Mouse (Mus musculus): ENCODE data around the gene Hist3h2a. TPM values are rescaled to one million over a fixed set of nuclear protein-coding genes. Genes with fewer than 3 reads are reported as not detected.
A peak's percentile ranks its signal among the peaks of the same experiment; 100 is the strongest.

Gene Hist3h2a
- polyA plus RNA-seq, 1 experiment from 2014 or later: 34.3 TPM

DNA sequence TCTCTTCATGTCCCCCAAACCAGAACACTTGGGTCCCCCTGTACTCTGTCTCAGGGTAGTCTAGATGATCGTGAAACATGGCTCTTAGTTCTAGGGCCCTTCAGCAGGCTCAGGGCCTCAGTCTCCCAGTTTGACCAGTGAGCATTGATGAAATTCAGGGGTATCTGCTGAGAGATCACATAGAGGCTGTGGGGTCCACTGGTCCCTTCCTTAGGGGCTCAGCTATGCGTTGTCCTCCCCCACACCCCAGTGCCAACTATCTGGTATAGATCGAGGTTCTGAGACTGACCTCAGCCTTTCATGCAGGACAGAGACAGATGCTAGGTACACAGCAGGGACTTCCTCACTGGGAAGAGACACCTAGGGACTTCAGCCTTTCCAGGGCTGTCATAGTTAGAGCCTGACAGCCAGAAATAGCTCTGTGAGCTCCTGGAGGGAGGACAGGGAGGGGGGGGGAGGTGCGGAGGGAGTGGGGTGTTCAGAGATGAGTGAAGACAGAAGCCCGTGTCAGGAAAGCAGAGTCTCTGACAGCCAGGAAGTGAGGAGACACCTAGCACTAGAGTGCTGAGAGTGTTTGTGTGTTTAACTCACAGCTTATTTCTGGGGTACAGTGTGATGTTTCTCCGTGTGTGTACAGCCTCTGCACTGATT, 29.3 kb downstream of the Hist3h2a start:
- H3K4me1 ChIP-seq: peaks cover 25% of the 10 kb centered on the region
- no peak overlapping the region for H3K4me3 ChIP-seq
- H3K27me3 ChIP-seq: no peaks in the 10 kb centered on the region
- no peak for ATAC-seq (ENCODE audit: insufficient number of reproducible peaks, insufficient read depth, low FRiP score, low TSS enrichment, low read depth)
- no peak overlapping the region for H3K9ac ChIP-seq
- peaks cover 66% of the 10 kb centered on the region for H3K36me3 ChIP-seq
- no peaks in the 10 kb centered on the region for H3K9me3 ChIP-seq
- 88% methylated on average over 6 of the region's 6 CpGs for WGBS
- no peak overlapping the region for H3K4me2 ChIP-seq
- H3K27ac ChIP-seq: no peak overlapping the region

DNA sequence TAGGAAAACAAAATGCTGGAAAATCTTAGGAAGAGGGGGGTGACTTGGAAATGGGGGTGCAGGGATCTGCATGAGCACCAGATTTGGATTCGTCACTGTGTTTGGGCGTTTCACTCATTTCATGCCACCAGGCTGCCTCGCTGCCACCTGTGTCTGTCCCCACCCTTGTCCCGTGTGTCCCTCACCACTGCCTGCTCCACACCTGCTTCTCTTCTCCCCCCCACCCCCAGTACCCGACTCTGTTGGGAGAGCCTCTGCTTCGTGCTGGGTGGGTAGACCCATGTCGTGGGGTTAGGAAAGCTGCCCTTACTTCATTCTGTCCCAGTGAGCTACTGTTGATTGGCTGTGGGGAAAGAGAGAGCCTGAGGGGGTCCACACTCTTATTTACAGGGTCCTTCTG, 30.2 kb downstream of the Hist3h2a start:
- WGBS: 93% methylated on average over 7 of the region's 7 CpGs
- no peak overlapping the region for H3K4me2 ChIP-seq

DNA sequence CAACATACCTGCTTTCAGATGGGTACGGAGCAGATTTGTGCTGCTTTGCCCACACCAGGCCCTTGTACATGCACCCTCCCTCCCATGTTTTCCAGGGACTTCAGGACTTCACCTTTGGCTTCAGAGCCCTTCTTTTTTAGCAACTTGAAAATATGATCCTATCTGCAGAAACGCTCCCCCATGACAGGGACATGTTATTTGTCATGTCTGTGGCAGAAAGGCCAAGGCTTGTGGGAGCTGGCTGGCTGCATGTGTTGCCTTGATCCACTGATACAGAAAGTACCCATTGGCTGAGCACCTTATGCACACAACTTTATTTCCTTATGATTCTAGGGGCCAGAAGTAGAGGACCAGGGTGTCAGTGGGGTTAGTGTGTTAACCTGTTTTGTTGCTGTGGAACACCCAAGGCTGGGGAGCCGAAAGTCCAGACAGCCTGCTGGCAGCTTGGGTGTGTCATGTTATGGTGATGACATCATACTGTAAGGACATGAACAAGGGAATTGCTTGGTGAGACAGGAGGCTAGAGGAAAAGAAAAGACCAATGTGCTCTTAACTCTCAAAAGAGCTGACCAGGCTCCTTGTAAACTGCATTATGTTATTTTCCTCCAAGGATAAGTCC, 30.9 kb downstream of the Hist3h2a start:
- Histone ChIP-seq H3K27me3 (no peaks in the 10 kb centered on the region), H3K4me1 (peaks cover 9% of the 10 kb centered on the region), H3K9ac (no peak overlapping the region), H3K27ac (no peak overlapping the region), H3K4me2 (no peak overlapping the region), H3K36me3 (peaks cover 82% of the 10 kb centered on the region), H3K9me3 (no peaks in the 10 kb centered on the region), H3K4me3 (no peak overlapping the region)
- WGBS: 93% methylated on average over 3 of the region's 3 CpGs
- no peak for ATAC-seq (ENCODE audit: insufficient number of reproducible peaks, insufficient read depth, low FRiP score, low TSS enrichment, low read depth)

More for the DNA sequence above, 30.2 kb downstream of the Hist3h2a start:
- Histone ChIP-seq H3K9me3 (no peaks in the 10 kb centered on the region), H3K4me3 (no peak overlapping the region), H3K36me3 (peaks cover 74% of the 10 kb centered on the region), H3K4me1 (peaks cover 16% of the 10 kb centered on the region), H3K27me3 (no peaks in the 10 kb centered on the region), H3K27ac (no peak overlapping the region), H3K9ac (no peak overlapping the region)
- ATAC-seq (ENCODE audit: insufficient number of reproducible peaks, insufficient read depth, low FRiP score, low TSS enrichment, low read depth): no peak

DNA sequence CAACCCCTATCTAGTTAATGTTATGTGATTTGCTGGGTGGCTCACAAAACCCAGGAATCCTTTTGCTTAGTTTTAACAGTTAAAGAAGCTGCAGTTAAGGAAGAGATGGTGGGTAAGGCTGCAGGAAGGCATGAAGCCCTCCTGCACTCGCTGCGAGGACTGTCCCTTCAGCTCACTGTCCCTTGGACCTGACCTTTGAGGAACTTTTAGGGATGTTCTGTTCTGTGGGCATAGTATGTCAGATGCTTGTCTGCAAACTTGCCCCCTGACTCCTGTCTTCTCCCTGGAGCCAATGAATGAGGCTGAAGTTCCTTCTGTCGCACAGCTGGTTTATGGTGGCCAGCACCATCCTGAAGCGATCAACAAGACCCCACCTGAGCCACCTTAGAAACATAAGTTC, 34.7 kb downstream of the Hist3h2a start:
- peaks cover 2% of the 10 kb centered on the region for H3K4me1 ChIP-seq
- no peak overlapping the region for H3K27ac ChIP-seq
- H3K9ac ChIP-seq: no peak overlapping the region
- no peak overlapping the region for H3K4me2 ChIP-seq
- WGBS: 90% methylated on average over 4 of the region's 4 CpGs
- no peak overlapping the region for H3K4me3 ChIP-seq
- ATAC-seq (ENCODE audit: insufficient number of reproducible peaks, insufficient read depth, low FRiP score, low TSS enrichment, low read depth): no peak
- peaks cover 13% of the 10 kb centered on the region for H3K27me3 ChIP-seq
- peaks cover 65% of the 10 kb centered on the region for H3K36me3 ChIP-seq
- H3K9me3 ChIP-seq: no peaks in the 10 kb centered on the region

DNA sequence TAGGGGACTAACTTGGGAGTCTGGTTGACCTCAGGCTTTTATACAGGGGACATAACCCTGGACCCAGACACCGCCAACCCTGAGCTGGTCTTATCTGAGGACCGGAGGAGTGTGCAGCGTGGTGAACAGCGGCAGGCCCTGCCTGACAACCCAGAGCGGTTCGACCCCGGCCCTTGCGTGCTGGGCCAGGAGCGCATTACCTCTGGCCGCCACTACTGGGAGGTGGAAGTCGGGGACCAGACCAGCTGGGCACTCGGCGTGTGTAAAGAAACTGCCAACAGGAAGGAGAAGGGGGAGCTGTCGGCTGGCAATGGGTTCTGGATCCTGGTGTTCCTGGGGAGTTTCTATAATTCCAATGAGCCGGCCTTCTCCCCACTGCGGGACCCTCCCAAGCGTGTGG, 35.7 kb downstream of the Hist3h2a start:
- peaks cover 7% of the 10 kb centered on the region for H3K4me1 ChIP-seq
- H3K4me3 ChIP-seq: no peak overlapping the region
- no peak overlapping the region for H3K27ac ChIP-seq
- H3K9ac ChIP-seq: no peak overlapping the region
- peaks cover 56% of the 10 kb centered on the region for H3K36me3 ChIP-seq
- peaks cover 23% of the 10 kb centered on the region for H3K27me3 ChIP-seq
- H3K4me2 ChIP-seq: no peak overlapping the region
- H3K9me3 ChIP-seq: no peaks in the 10 kb centered on the region
- no peak for ATAC-seq (ENCODE audit: insufficient number of reproducible peaks, insufficient read depth, low FRiP score, low TSS enrichment, low read depth)
- WGBS: 87% methylated on average over 17 of the region's 17 CpGs

DNA sequence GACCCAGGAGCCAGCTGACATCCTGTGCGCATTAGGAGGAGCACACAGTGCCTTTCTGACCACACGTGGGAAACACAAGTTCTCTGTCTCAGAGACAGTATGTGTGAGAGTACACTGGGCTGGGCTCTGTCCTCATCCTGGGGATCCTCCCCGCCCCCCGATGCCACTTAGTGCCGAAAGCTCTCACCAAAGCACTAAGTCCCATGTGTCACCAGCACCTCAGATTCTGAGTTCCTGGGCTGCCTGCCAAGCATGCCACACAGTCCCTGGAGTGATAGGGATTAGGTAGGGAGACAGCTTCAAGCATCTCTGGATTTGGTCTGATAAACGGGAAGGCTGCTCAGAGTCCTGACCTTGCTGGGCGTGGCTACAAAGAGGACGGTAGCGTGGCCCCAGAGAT, 36.3 kb downstream of the Hist3h2a start:
- Histone ChIP-seq H3K9me3 (no peaks in the 10 kb centered on the region), H3K9ac (no peak overlapping the region), H3K4me2 (no peak overlapping the region), H3K4me3 (no peak overlapping the region), H3K36me3 (peaks cover 49% of the 10 kb centered on the region), H3K27me3 (peaks cover 30% of the 10 kb centered on the region), H3K4me1 (peaks cover 7% of the 10 kb centered on the region), H3K27ac (no peak overlapping the region)
- ATAC-seq (ENCODE audit: insufficient number of reproducible peaks, insufficient read depth, low FRiP score, low TSS enrichment, low read depth): no peak
- 79% methylated on average over 9 of the region's 9 CpGs for WGBS

DNA sequence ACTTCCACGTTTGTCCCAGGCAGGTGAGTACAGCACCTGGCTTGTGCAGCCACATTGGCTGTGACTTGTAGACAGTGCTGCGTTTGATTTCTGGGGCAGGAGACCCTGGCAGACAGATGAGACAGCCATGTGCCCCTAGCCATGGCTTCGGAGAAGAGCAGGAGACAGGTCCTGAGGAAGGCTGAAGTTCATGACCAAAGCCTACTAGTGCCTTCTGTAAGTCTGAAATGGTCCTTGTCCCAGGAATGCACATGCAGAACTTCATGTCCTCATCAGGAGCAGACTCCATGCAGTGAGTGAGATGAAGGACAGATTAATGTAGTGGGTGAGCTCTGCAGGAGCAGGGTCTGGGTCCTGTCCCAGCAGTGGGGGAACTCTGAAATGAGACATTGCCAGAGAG, 37.4 kb downstream of the Hist3h2a start:
- 86% methylated on average over 3 of the region's 3 CpGs for WGBS
- Histone ChIP-seq H3K27me3 (peaks cover 39% of the 10 kb centered on the region), H3K9me3 (no peaks in the 10 kb centered on the region), H3K36me3 (peaks cover 38% of the 10 kb centered on the region), H3K4me3 (no peak overlapping the region), H3K4me1 (peaks cover 7% of the 10 kb centered on the region), H3K9ac (no peak overlapping the region), H3K4me2 (no peak overlapping the region), H3K27ac (no peak overlapping the region)
- ATAC-seq (ENCODE audit: insufficient number of reproducible peaks, insufficient read depth, low FRiP score, low TSS enrichment, low read depth): no peak

DNA sequence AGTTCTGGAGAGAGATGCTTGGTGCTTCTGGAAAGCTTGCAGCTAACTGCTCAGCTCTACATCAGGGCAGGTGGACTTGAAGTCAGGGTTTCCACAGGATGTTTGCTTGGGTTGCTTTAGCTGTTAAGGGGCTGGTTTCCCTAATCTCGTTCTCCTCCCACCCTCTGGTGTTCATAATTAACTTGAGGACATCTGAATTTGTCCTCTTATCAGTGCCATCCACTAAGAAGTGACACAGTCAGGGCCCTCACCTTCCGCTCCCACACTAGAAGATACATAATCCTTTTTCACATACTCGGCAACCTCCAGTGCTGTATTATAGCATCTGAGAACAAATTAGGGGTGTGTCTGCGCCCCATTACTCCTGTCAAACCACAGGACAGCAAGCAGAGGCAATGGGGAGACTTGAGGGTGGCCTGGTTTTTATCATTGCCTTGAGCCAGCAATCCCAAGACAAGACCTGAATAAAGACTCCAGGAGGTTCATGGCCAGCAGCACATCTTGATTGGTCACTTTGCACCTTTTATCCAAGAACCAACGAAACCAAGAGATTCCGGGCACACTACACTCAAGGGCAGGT, 38.7 kb downstream of the Hist3h2a start:
- WGBS: 80% methylated on average over 6 of the region's 6 CpGs
- Histone ChIP-seq H3K36me3 (peaks cover 30% of the 10 kb centered on the region), H3K4me2 (no peak overlapping the region), H3K9me3 (no peaks in the 10 kb centered on the region), H3K27me3 (peaks cover 44% of the 10 kb centered on the region), H3K4me3 (no peak overlapping the region), H3K27ac (no peak overlapping the region), H3K4me1 (peaks cover 7% of the 10 kb centered on the region), H3K9ac (no peak overlapping the region)
- ATAC-seq (ENCODE audit: insufficient number of reproducible peaks, insufficient read depth, low FRiP score, low TSS enrichment, low read depth): no peak

DNA sequence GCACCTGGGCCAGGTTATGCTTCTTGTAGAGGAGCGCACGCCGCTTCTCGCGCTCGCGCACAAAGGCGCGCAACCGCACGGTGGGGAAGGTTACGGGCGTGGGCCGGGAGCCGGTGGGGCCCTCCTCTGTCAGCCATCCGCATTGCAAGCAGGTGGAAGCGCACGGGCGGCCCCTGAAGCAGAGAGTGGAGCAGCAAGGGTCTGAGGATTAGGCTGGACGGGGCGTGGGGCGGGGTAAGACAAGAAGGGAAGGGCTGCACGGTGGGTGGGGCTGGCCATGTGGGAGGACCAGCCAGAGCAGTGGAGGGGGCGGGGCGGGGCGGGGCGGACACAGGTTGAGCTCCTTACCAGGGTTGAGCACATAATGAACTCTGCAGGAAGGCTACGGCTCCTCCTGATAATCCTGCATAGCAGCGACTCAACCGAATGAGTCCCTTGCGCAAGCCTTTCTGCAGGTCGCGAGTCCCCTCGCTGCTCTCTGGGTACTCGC, 39.9 kb downstream of the Hist3h2a start:
- Histone ChIP-seq H3K36me3 (peaks cover 18% of the 10 kb centered on the region), H3K27ac (no peak overlapping the region), H3K27me3 (peaks cover 44% of the 10 kb centered on the region), H3K4me2 (peak overlapping the region; percentile 74), H3K9ac (peak overlapping the region; percentile 61), H3K4me1 (peaks cover 7% of the 10 kb centered on the region), H3K9me3 (no peaks in the 10 kb centered on the region), H3K4me3 (peak overlapping the region; percentile 42)
- 2% methylated on average over 35 of the region's 35 CpGs for WGBS
- ATAC-seq (ENCODE audit: insufficient number of reproducible peaks, insufficient read depth, low FRiP score, low TSS enrichment, low read depth): peak; percentile 62

DNA sequence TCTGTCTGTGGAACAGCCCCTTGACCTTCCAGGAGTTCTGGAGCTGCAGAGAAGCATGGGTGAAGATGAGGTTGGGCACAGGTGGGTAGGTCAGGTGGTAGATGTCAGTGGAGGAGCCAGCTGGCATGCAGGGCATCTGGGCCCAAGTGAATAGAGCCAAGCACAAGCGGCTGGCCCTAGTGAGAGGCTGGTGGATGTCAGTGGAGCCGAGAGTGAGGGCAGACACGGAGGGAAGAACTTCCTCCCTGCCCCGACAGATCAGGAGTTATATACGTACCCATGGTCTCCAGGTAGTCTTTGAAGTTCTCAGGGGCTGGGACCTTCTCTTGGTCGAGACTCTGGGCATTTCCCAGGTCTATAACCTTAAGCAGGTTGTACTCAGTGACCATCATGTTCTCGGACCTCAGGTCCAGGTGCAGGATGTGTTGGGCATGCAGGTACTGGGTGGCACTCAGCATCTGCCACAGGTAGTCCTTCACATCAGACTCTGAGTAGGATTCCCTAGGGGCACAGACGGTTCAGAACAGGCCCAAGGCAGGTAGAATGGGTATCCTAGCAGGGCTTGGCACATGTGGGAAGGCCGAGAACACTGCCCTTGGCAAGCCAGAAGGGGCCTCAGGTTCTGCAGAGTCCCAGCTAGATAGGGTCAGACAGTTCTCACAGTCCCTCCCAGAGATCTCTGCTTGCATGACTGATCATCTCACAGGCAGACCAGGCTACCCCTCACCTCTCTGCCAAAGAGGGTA, 40.7 kb downstream of the Hist3h2a start:
- Histone ChIP-seq H3K9ac (no peak overlapping the region), H3K27ac (no peak overlapping the region), H3K27me3 (peaks cover 46% of the 10 kb centered on the region), H3K4me2 (peak overlapping the region; percentile 74), H3K4me3 (no peak overlapping the region), H3K36me3 (peaks cover 9% of the 10 kb centered on the region), H3K9me3 (no peaks in the 10 kb centered on the region), H3K4me1 (peaks cover 7% of the 10 kb centered on the region)
- 77% methylated on average over 9 of the region's 9 CpGs for WGBS
- no peak for ATAC-seq (ENCODE audit: insufficient number of reproducible peaks, insufficient read depth, low FRiP score, low TSS enrichment, low read depth)

DNA sequence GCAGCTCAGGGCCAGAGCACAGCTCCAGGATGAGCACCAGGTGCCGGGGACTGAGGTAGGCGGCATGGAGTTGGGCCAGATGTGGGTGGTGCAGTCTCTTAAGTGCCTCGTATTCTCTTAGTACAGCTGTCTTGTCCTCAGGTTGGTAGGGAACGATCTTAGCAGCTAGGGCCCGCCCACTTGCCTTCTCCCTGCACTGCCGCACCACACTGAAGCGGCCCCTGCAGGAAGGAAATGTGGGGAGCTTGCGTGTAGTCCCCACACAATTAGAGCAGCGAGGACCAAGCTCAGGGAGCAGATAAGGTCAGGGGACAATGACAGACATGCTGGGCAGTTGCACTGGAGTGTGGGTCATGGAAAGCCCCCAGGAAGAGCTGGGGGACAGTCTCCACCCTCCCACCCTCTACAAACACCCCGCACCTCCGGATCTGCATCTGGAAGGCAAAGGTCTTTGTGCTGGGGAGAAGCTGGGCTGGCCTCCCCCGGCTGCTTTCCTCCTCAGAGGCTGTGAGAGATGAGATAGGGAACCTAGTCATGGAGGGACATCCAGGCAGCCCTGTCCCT, 41.4 kb downstream of the Hist3h2a start:
- 48% methylated on average over 12 of the region's 12 CpGs for WGBS
- no peak for ATAC-seq (ENCODE audit: insufficient number of reproducible peaks, insufficient read depth, low FRiP score, low TSS enrichment, low read depth)
- no peak overlapping the region for H3K27ac ChIP-seq

More for the DNA sequence above, 41.4 kb downstream of the Hist3h2a start:
- peaks cover 7% of the 10 kb centered on the region for H3K4me1 ChIP-seq
- H3K27me3 ChIP-seq: peaks cover 46% of the 10 kb centered on the region
- H3K36me3 ChIP-seq: peaks cover 3% of the 10 kb centered on the region; the same call in 1 of the 2 replicates
- no peak overlapping the region for H3K9ac ChIP-seq
- no peak overlapping the region for H3K4me2 ChIP-seq
- H3K4me3 ChIP-seq: no peak overlapping the region
- H3K9me3 ChIP-seq: no peaks in the 10 kb centered on the region

Measured in embryonic facial prominence, embryonic 13.5 days (tissue).